Mouse (Mus musculus) small intestine, adult 2 months (tissue): ENCODE measurements around the gene Mettl1.

ENCODE experiments used
- CTCF ChIP-seq: fragments of 200-500 bp; IDR thresholded peaks from 2 replicates; pipeline ENCODE4 v1.5.1; 2012; ENCODE audit warnings: low read depth, mild to moderate bottlenecking, control low read depth, inconsistent platforms, low read length, moderate library complexity, mixed read lengths; ENCODE audit not compliant: insufficient replicate concordance, insufficient read length; ENCODE audit errors: extremely low read depth
- POLR2A ChIP-seq: fragments of 200-500 bp; IDR thresholded peaks from 2 replicates; pipeline ENCODE4 v1.6.1; 2012; ENCODE audit warnings: low read depth, mild to moderate bottlenecking, control low read depth, inconsistent platforms, low read length, moderate library complexity

GRCm38 (mm10) chr10:127037641-127038040 lies 3.6 kb upstream of the Mettl1 start:
- TF ChIP-seq CTCF: no peak
- no peak for TF ChIP-seq POLR2A
